Mouse (Mus musculus): ENCODE measurements around the gene Bmpr2. TPM values are rescaled to one million over a fixed set of nuclear protein-coding genes. Genes with fewer than 3 reads are reported as not detected.

The Bmpr2 gene
- total RNA-seq, 2 experiments from 2014 or later: 35.6 TPM

Other genes with a start within 250 kb of the Bmpr2 start
- gene Gm973, start 247.1 kb upstream of the Bmpr2 start, total RNA-seq (2021): under 1 TPM; 0.21 to 0.23 TPM
- 10 to 100 TPM; 48.0 to 49.4 TPM for gene Sumo1, start 92.6 kb upstream of the Bmpr2 start, total RNA-seq (2021)
- gene Nop58, start 78.4 kb upstream of the Bmpr2 start, total RNA-seq (2021): 10 to 100 TPM; 17.9 to 22.7 TPM
- gene Fam117b, start 149.6 kb downstream of the Bmpr2 start, total RNA-seq (2021): 1 to 10 TPM; 3.5 to 4.6 TPM

Measured in gastrocnemius, postnatal 25 days (tissue).